Mouse (Mus musculus) embryonic fibroblast, embryonic 13.5 days (primary cell): ENCODE measurements around the gene Gabrb3.

Source experiments
- CTCF ChIP-seq: IDR thresholded peaks from 2 replicates; pipeline ENCODE4 v1.5.1; 2011; ENCODE audit warnings: mild to moderate bottlenecking, control low read depth, low read length, moderate library complexity, borderline replicate concordance; ENCODE audit not compliant: insufficient read depth
- POLR2A ChIP-seq: IDR thresholded peaks from 2 replicates; pipeline ENCODE4 v1.6.1; 2011; ENCODE audit warnings: low read depth, mild to moderate bottlenecking, control low read depth, low read length, moderate library complexity

GRCm38 (mm10) chr7:57387341-57387654 lies 32.2 kb upstream of the Gabrb3 start:
- no peak for TF ChIP-seq CTCF
- TF ChIP-seq POLR2A, result no peak
